Mouse (Mus musculus): ENCODE data around the gene Ermp1. TPM values are rescaled to one million over a fixed set of nuclear protein-coding genes. Genes with fewer than 3 reads are reported as not detected.
A peak's percentile ranks its signal among the peaks of the same experiment; 100 is the strongest.

The Ermp1 gene
- polyA plus RNA-seq, 1 experiment: 29.4 TPM

- no peak for TF ChIP-seq POLR2A (IDR thresholded peaks at IDR 0.05; ENCODE audit: low read depth, low read length)
- TF ChIP-seq CTCF (IDR thresholded peaks at IDR 0.05; ENCODE audit: borderline replicate concordance, insufficient read depth, low read length): no peak
- 0 out of 2 replicates have a peak, but pooled peaks cover 3% of the 10 kb centered on the region for H3K4me1 ChIP-seq (ENCODE audit: control insufficient read depth, insufficient read depth, low read length)
- no peak overlapping the region for H3K4me3 ChIP-seq (ENCODE audit: insufficient read depth, low read length)
- no peak overlapping the region for H3K27ac ChIP-seq (ENCODE audit: insufficient read depth, low read length)
Measured at GRCm38 (mm10) chr19:29566512-29566911, 81.7 kb downstream of the Ermp1 start.

GRCm38 (mm10) chr19:29563258-29563779, 84.9 kb downstream of the Ermp1 start:
- Histone ChIP-seq H3K27ac (ENCODE audit: insufficient read depth, low read length) (0 out of 2 replicates have a peak overlapping the region, but pooled peaks have one; percentile 12), H3K4me1 (ENCODE audit: control insufficient read depth, insufficient read depth, low read length) (0 out of 2 replicates have a peak, but pooled peaks cover 3% of the 10 kb centered on the region), H3K4me3 (ENCODE audit: insufficient read depth, low read length) (no peak overlapping the region)
- TF ChIP-seq POLR2A (IDR thresholded peaks at IDR 0.05; ENCODE audit: low read depth, low read length) (no peak), CTCF (IDR thresholded peaks at IDR 0.05; ENCODE audit: borderline replicate concordance, insufficient read depth, low read length) (no peak)

- peak overlapping the region; percentile 48; the same call in 1 of the 2 replicates for H3K27ac ChIP-seq (ENCODE audit: insufficient read depth, low read length)
- TF ChIP-seq POLR2A (IDR thresholded peaks at IDR 0.05; ENCODE audit: low read depth, low read length): no peak
- no peak for TF ChIP-seq CTCF (IDR thresholded peaks at IDR 0.05; ENCODE audit: borderline replicate concordance, insufficient read depth, low read length)
- H3K4me3 ChIP-seq (ENCODE audit: insufficient read depth, low read length): no peak overlapping the region
- 0 out of 2 replicates have a peak, but pooled peaks cover 3% of the 10 kb centered on the region for H3K4me1 ChIP-seq (ENCODE audit: control insufficient read depth, insufficient read depth, low read length)
Measured at GRCm38 (mm10) chr19:29562603-29563002, 85.6 kb downstream of the Ermp1 start.

- TF ChIP-seq CTCF (IDR thresholded peaks at IDR 0.05; ENCODE audit: borderline replicate concordance, insufficient read depth, low read length) (no peak), POLR2A (IDR thresholded peaks at IDR 0.05; ENCODE audit: low read depth, low read length) (no peak)
- Histone ChIP-seq H3K4me1 (ENCODE audit: control insufficient read depth, insufficient read depth, low read length) (0 out of 2 replicates have a peak, but pooled peaks cover 3% of the 10 kb centered on the region), H3K4me3 (ENCODE audit: insufficient read depth, low read length) (no peak overlapping the region), H3K27ac (ENCODE audit: insufficient read depth, low read length) (no peak overlapping the region)
Measured at GRCm38 (mm10) chr19:29562166-29562565, 86.0 kb downstream of the Ermp1 start.

Other genes starting within 250 kb of the Ermp1 start
- not detected in 2 replicates for gene Pdcd1lg2, start 237.5 kb downstream of the Ermp1 start, polyA plus RNA-seq (2011; ENCODE audit: insufficient read length, low read depth, missing spikeins)
- gene Ric1, start 126.1 kb downstream of the Ermp1 start, polyA plus RNA-seq (2011; ENCODE audit: insufficient read length, low read depth, missing spikeins): 31.0 and 39.2 TPM in 2 replicates
- gene Mlana, start 49.4 kb upstream of the Ermp1 start, polyA plus RNA-seq (2011; ENCODE audit: insufficient read length, low read depth, missing spikeins): not detected in 2 replicates
- 23.7 and 31.2 TPM in 2 replicates for gene 9930021J03Rik, start 157.6 kb upstream of the Ermp1 start, polyA plus RNA-seq (2011; ENCODE audit: insufficient read length, low read depth, missing spikeins)
- 10.6 and 16.2 TPM in 2 replicates for gene Ranbp6, start 164.6 kb upstream of the Ermp1 start, polyA plus RNA-seq (2011; ENCODE audit: insufficient read length, low read depth, missing spikeins)